Mouse (Mus musculus) brain, adult 2 months (tissue): ENCODE measurements around the gene Gm26620.
A peak's percentile ranks its signal among the peaks of the same experiment; 100 is the strongest.

Source experiments
- DNase-seq: peaks from one replicate; pipeline ENCODE4 v3.0.0; 2011; ENCODE audit warnings: low read depth, low spot score

Gene Gm26620

DNA sequence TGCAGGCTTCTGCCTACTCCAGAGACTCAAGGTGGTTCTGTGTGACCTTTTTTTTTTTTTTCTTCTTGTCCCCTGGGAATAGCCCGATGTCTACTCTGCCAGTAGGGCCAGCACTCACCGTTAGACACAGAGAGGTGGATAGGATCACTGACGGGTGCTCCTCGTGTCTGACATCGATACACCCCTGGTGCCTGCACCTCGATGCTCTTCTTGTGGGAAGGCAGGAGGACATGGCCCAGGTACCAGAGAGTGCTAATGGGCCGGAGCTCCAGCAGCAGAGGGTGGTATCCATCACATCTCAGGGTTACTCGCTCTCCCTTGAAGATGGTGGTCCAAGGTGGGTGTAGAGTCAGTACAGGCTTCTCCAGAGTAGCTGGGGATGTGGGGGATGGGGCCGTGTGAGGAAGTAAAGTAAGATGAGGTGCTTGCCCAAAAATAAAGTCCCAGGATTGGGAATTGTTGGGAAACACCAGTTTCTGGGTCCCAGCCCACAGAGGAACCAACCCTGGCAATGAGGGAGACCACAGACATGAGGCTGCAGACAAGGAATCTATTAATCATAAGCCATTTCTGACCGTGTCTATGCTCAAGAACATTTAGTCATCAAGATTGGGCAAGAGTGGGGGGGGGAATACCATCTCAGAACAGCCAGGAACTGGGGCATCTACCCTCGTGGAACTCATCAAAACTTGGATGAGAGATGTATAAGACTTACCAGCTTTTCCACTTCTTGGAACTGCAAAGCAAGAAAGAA, 27.2 kb downstream of the Gm26620 start:
- DNase-seq, result no peak

DNA sequence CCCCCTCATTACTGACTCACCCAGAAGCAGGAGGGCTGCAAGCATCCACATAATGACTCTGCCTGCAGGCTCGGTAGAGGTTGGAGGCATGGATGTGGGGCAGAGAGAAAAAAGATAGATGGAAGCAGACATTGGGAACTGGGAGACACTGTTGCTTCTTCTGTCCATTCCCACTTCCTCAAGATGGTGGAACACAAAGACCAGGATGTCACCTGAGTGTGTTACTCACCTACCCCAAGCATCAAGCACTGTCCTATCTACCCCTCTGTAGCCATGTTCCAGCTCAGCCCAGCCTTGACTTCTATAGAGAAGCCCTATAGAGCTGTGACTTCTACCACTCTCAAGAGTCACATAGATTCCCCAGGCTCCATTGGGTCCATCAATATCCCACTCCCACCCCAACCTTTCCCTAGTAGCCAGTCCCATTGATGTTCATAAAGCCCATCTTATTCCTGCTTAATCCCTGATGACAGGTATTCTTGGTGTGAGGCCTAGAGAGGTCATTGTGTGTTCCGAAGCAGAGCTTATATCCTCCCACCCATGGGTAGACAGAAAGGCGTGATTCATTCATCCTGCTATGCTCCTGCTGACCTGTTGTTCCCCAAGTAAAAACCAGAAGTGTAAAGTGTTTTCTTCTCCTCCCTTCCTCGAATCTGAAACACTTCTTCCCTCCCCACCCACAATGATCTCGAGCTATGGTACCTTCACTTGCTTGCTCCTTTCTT, 28.2 kb downstream of the Gm26620 start, which contains the start of gene Fcrlb:
Gene Fcrlb, minus strand, starts transcription at position 51 of the 725 bp plus-strand sequence.
- no peak for DNase-seq

DNA sequence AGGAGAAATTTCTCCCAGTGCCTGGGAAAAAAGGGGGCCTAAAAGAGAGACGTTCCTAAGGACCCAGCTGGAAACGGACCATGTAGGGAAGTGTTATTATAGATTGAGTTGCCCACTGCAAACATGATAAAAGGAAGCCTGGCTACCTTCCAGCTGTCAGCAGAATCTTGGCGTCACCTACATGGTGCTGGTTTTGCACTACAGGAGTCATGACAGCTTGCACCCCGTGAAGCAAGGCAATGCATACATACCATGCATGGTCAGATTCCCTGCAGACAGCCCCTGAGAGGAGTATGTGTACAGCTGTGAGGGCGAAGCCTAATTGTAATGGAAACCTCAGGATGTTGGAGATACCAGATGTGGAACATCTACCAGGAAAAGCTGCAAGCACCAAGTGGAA, 30.8 kb downstream of the Gm26620 start:
- no peak for DNase-seq

DNA sequence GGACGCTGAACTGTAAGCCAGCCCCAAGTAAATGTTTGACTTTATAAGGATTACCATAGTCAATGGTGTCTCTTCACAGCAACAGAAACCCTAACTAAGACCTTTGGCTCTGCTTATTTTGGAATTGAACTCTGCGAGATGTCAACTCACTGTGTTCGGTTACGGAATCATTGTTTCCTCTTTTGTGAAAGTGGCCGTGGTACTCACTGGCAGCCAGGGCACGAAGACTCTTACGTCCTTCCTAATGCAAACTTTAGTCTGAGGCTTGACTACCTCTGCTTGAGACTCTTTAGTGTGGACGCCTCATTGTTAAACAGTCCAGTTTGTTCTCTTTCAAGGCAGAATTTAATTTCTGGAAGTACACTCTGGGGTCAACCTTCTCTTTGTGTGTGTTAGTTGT, 34.4 kb downstream of the Gm26620 start:
- DNase-seq, result no peak

DNA sequence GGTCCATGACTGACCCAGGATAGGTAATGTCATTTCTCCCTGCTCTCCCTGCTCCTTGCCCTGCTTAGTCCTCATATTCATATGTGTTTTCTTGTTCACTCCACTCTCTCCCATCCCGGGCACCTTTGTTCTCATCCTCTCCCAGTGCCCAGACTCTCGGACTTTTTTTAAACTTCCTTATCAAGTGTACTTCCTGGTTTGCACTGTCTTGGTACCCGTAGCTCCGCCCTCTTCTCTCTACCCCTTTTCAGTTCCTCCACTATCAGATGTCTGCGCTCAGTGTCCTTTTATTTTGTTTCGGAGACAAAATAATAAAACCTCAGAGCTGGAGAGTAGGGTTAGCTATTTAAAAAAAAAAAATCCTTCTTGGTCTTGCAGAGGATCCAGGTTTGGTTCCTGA, 39.6 kb downstream of the Gm26620 start:
- peak; percentile 18 for DNase-seq

DNA sequence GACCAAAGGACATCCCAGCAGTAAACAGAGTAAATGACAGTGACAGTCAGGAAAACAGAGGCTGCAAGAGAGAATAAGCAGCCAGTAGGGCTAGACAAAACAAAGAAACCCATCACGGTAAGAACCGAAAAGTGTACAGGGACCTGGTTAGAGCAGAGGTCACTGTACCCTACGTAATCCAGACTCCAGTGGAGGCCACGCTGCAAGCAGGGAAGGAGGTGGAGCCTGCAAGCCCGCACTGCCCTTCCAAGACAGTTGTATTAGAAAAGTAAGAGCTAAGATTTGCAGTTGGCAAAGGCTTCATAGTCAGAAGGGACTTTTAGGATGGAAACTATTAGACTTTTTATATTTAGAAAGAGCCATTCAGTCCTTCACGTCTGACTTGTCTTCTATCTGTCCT, 42.1 kb downstream of the Gm26620 start:
- DNase-seq, result no peak

DNA sequence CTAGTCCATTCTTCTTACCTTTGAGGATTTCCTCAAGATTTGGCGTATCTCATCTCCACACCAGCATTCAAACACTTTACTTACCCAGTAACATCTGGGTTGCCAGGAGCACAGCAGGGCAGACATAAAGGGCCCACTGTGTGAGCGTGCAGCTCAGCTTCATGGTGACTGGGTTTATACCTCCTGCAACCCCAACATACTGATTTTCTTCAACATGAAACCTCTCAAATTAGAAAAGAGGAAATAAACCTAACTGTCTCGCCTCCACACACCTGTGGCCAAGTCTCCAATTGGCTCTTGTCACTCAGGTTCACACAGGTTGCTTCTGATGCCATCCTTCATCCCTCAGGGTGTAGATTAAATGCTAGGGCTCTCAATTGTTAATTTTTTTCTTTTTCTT, 42.5 kb downstream of the Gm26620 start, which contains the start of gene Fcrla:
Gene Fcrla, minus strand, starts transcription at position 206 of the 400 bp plus-strand sequence.
- no peak for DNase-seq

DNA sequence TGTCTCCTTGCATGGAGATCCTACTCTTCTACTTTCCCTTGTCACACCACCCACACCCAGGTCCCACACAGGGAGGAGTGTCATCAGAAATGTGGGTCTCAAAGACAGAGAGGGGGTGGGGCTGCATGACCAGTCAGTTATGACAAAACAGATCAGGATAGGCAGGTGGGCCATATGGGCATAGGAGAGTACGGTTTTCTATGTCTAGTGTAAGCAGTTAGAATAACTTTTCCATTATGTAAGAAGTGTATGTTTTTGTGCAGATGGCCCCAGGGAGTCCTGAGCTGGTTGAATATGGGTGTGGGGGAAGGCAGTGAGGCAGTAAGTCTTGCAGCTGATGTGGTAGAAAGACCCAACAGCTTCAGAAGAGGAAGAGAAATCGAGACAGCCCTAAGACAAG, 43.6 kb downstream of the Gm26620 start:
- no peak for DNase-seq

DNA sequence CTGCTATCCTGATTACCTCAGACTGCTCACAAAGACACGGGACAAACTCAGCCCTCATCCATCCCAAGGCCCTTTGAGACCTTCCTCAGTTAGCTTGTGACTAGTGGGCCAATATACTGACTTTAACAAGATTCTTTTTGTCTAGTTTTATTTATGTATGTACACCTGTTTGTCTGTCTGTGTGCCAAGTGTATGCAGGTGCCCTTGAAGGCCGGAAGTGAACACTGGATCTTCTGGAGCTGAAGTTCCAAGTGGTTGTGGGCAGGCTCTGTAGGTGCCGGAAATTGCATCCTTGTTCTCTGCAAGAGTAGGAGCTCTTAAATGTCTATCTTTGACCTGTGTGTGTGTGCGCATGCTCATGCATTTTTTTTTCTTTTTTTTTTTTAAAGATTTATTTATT, 44.4 kb downstream of the Gm26620 start:
- no peak for DNase-seq

DNA sequence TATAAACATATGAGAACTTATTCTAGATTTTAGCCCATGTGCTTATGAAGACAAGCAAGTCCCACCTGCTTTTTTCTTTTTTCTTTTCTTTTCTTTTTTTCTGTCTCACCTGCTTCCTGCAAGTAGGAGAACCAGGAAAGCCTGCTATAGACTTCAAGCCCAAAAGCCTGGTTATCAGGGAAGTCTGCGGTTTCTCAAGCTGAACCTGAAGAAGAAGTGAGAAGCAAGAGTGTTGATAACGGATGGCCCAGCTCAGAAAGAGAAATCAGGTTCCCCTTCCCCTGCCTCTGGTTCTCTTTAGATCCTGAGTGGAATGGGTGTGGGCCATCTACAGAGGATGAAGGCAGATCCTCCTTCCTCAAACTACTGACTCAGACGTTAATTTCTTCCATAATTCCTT, 47.2 kb downstream of the Gm26620 start:
- peak; percentile 8 for DNase-seq

DNA sequence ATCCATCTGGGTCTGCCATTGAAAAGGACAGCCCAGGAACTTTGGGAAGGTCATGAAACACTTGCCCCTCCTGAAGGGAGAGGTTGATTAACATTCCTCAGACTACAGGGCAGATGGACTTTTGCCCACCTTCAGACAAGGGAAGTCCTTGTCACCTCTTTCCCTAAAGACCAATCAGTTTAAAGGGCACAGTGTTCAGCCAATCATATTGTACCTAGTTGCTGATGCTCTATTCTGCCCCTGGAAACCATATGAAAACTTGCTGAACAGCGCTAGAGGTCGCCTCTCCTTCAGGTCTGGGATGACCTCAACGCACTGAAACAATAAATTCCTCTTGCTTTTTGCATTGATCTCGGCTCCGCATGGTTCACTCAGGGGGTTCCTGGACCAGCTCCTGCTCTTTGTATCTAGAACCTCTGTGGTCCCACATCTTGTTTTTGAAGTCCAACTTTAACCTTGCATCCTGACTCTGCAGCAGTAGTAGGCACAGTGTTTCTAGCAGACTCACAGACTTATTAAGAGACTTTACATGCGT, 48.6 kb downstream of the Gm26620 start:
- no peak for DNase-seq

DNA sequence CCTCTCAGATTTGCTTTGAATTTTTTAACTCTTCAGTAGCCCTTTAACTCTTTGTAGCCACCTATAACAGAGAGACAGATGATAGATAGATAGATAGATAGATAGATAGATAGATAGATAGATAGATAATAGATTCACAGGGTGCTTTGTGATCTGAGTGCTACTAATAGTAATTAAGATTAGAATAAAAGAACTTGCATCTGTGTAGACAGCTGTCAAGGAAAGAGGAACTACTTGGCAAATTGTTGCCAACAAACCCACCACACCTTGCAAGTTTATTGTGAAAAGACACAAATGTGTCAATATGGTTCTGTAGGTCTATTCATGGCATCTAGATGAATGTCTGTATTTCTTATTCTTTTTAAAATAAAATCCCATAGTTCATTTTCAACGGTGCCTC, 49.1 kb downstream of the Gm26620 start:
- DNase-seq, result no peak

DNA sequence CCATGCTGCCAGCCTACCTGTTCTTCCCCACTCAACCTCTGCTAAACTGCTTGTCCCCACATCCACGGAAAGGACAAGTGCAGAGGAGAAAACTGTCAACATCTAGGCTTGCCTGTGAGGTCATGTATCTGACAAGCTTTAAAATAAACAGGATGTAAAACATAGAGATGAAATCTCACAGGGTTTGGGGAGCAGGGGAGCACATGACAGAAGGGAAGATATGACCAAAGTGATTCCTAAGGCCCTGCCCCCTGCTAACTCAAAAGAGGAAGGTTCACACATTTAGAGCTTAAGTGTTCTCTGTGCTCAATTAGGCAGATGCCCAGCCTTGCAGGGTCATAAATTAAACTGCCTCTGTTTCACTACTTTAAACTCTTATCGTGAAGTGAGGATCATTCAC, 49.5 kb downstream of the Gm26620 start:
- DNase-seq, result no peak
